Mouse (Mus musculus): ENCODE results near the gene Ttc39b.

Ttc39b gene

GRCm38 (mm10) chr4:83323910-83324684 is at the start of gene Ttc39b:
Gene Ttc39b (minus strand): TSS chr4:83324255.
- peak; percentile 99 for DNase-seq (ENCODE audit: low spot score in 2 of 2)

- DNase-seq (ENCODE audit: low spot score in 2 of 2) = no peak
These were observed 49.3 kb upstream of the Ttc39b start for GRCm38 (mm10) chr4:83373381-83373780.

GRCm38 (mm10) chr4:83357738-83358137 is 33.7 kb upstream of the Ttc39b start:
- no peak for DNase-seq (ENCODE audit: low spot score in 2 of 2)

GRCm38 (mm10) chr4:83354786-83355185 is 30.7 kb upstream of the Ttc39b start:
- peak in 1 of 2 experiments; percentile 34 for DNase-seq (ENCODE audit: low spot score in 2 of 2)

- peak in 1 of 2 experiments; percentile 7 for DNase-seq (ENCODE audit: low spot score in 2 of 2)
These were observed 29.9 kb upstream of the Ttc39b start for GRCm38 (mm10) chr4:83353949-83354348.

- DNase-seq (ENCODE audit: low spot score in 2 of 2) = no peak
These were observed 29.2 kb upstream of the Ttc39b start for GRCm38 (mm10) chr4:83353276-83353675.

GRCm38 (mm10) chr4:83350719-83351118 is 26.7 kb upstream of the Ttc39b start:
- DNase-seq (ENCODE audit: low spot score in 2 of 2) = no peak

GRCm38 (mm10) chr4:83348970-83349369 is 24.9 kb upstream of the Ttc39b start:
- DNase-seq (ENCODE audit: low spot score in 2 of 2) = no peak

- DNase-seq (ENCODE audit: low spot score in 2 of 2) = no peak
These were observed 19.8 kb upstream of the Ttc39b start for GRCm38 (mm10) chr4:83343895-83344294.

GRCm38 (mm10) chr4:83343146-83343823 is 19.2 kb upstream of the Ttc39b start:
- DNase-seq (ENCODE audit: low spot score in 2 of 2) = no peak

- DNase-seq (ENCODE audit: low spot score in 2 of 2) = no peak
These were observed 18.4 kb upstream of the Ttc39b start for GRCm38 (mm10) chr4:83342268-83342970.

- no peak for DNase-seq (ENCODE audit: low spot score in 2 of 2)
These were observed 15.3 kb upstream of the Ttc39b start for GRCm38 (mm10) chr4:83339393-83339792.

- no peak for DNase-seq (ENCODE audit: low spot score in 2 of 2)
These were observed 13.7 kb upstream of the Ttc39b start for GRCm38 (mm10) chr4:83337717-83338116.

GRCm38 (mm10) chr4:83330369-83330768 is 6.3 kb upstream of the Ttc39b start:
- no peak for DNase-seq (ENCODE audit: low spot score in 2 of 2)

GRCm38 (mm10) chr4:83329615-83330014 is 5.6 kb upstream of the Ttc39b start:
- no peak for DNase-seq (ENCODE audit: low spot score in 2 of 2)

GRCm38 (mm10) chr4:83328026-83328945 is 4.2 kb upstream of the Ttc39b start:
- peak; percentile 74 to 85 for DNase-seq (ENCODE audit: low spot score in 2 of 2)

GRCm38 (mm10) chr4:83327526-83327925 is 3.5 kb upstream of the Ttc39b start:
- peak; percentile 71 to 83 for DNase-seq (ENCODE audit: low spot score in 2 of 2)

GRCm38 (mm10) chr4:83325366-83325765 is 1.3 kb upstream of the Ttc39b start:
- DNase-seq (ENCODE audit: low spot score in 2 of 2) = no peak

- peak; percentile 71 to 76 for DNase-seq (ENCODE audit: low spot score in 2 of 2)
These were observed 703 bp downstream of the Ttc39b start for GRCm38 (mm10) chr4:83323201-83323903.

- no peak for DNase-seq (ENCODE audit: low spot score in 2 of 2)
These were observed 4.3 kb downstream of the Ttc39b start for GRCm38 (mm10) chr4:83319736-83320135.

- DNase-seq (ENCODE audit: low spot score in 2 of 2) = no peak
These were observed 5.3 kb downstream of the Ttc39b start for GRCm38 (mm10) chr4:83318758-83319157.
